Mouse (Mus musculus) C2C12 (cell line): ENCODE data around the gene Nckipsd.

Experiments used
- CEBPB ChIP-seq: IDR thresholded peaks from one replicate; pipeline ENCODE4 v1.6.1; 2011; ENCODE audit warnings: low read depth, mild to moderate bottlenecking, control low read depth, moderate library complexity
- CTCF ChIP-seq: IDR thresholded peaks from one replicate; pipeline ENCODE4 v1.5.1; 2011; ENCODE audit not compliant: control insufficient read depth, insufficient read depth, insufficient read length
- MAX ChIP-seq: IDR thresholded peaks from one replicate; pipeline ENCODE4 v1.6.1; 2011; ENCODE audit warnings: mild to moderate bottlenecking, control low read depth
- MYOD1 ChIP-seq: IDR thresholded peaks from one replicate; pipeline ENCODE4 v1.6.1; 2011; ENCODE audit warnings: low read depth; ENCODE audit not compliant: control insufficient read depth, insufficient read length
- MYOG ChIP-seq: IDR thresholded peaks from one replicate; pipeline ENCODE4 v1.6.1; 2011; ENCODE audit not compliant: control insufficient read depth, insufficient read length; ENCODE audit errors: extremely low read depth
- USF1 ChIP-seq: IDR thresholded peaks from one replicate; pipeline ENCODE4 v1.6.1; 2011; ENCODE audit warnings: low read depth, mild to moderate bottlenecking, control low read depth, moderate library complexity

DNA sequence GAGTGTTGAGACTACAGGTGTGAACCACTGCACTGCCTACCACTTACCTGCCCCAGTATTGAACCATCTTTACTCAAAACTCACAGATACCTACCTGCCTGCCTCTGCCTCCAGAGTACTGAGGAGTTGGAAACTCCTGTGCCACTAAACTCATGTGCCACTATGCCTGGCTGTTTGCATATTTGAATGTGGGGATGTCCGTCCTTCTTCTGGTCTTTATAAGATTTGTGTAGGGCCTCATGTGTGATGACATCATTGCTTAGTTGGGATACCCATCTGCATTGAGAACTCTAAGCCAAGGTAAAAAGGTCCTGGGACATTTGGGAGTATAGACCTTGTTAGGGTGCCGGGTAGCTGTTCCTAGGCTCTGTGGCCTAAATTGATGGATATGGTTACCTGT, 21.1 kb upstream of the Nckipsd start:
- TF ChIP-seq CTCF (no peak), MAX (no peak), USF1 (no peak), MYOD1 (no peak), MYOG (no peak), CEBPB (no peak)
